Mouse (Mus musculus): ENCODE results near the gene Id3. TPM values are rescaled to one million over a fixed set of nuclear protein-coding genes. Genes with fewer than 3 reads are reported as not detected.
"Not testable (repeated sequence)": the region's sequence is repeated elsewhere in the genome, so short reads cannot be mapped to it uniquely, and the experiment has no call there.

The Id3 gene
- polyA plus RNA-seq (2014; fragmentation: Nextera tagmentation; extraction: Ambion mirVana), result 117 and 118 TPM in 2 replicates

- peak; percentile 91 for DNase-seq (ENCODE audit: low spot score)
- H3K4me1 ChIP-seq (ENCODE audit: control insufficient read depth, insufficient read depth, low read length), result peaks cover 37% of the 10 kb centered on the region
- H3K4me2 ChIP-seq (ENCODE audit: low read length), result peak within 1 kb of the TSS; percentile 89
- H3K36me3 ChIP-seq (ENCODE audit: control insufficient read depth, insufficient read depth, low read length), result no peaks in the 10 kb centered on the region
- peak within 1 kb of the TSS; percentile 50 for H3K4me3 ChIP-seq (ENCODE audit: low read depth, low read length)
- ATAC-seq, result peak; percentile 80
- peak within 1 kb of the TSS; percentile 52; the same call in 1 of the 2 replicates for H3K27ac ChIP-seq (ENCODE audit: low read depth, low read length)
- under 1% methylated on average over 39 of the region's 39 CpGs for WGBS
- peak within 1 kb of the TSS; percentile 71 for H3K9ac ChIP-seq (ENCODE audit: low read length)
- no peaks in the 10 kb centered on the region for H3K9me3 ChIP-seq (replicated peaks; ENCODE audit: control insufficient read depth, low read length)
- H3K27me3 ChIP-seq (replicated peaks; ENCODE audit: control insufficient read depth, insufficient read depth, low read length), result peaks cover 29% of the 10 kb centered on the region
These were observed at the start of gene Id3 for GRCm38 (mm10) chr4:136143193-136143976. Gene Id3 (plus strand): TSS chr4:136143497.

GRCm38 (mm10) chr4:136094519-136095219, 48.6 kb upstream of the Id3 start:
- Histone ChIP-seq H3K27me3 (replicated peaks; ENCODE audit: control insufficient read depth, insufficient read depth, low read length) (no peaks in the 10 kb centered on the region), H3K9me3 (replicated peaks; ENCODE audit: control insufficient read depth, low read length) (0 out of 2 replicates have a peak, but pooled peaks cover 2% of the 10 kb centered on the region), H3K4me3 (ENCODE audit: low read depth, low read length) (no peak overlapping the region), H3K4me1 (ENCODE audit: control insufficient read depth, insufficient read depth, low read length) (no peaks in the 10 kb centered on the region; the same call in 1 of the 2 replicates), H3K4me2 (ENCODE audit: low read length) (no peak overlapping the region), H3K27ac (ENCODE audit: low read depth, low read length) (no peak overlapping the region), H3K36me3 (ENCODE audit: control insufficient read depth, insufficient read depth, low read length) (no peaks in the 10 kb centered on the region), H3K9ac (ENCODE audit: low read length) (no peak overlapping the region)
- DNase-seq (ENCODE audit: low spot score) (no peak), ATAC-seq (no peak)
- whole genome bisulfite sequencing, result 77% methylated on average over 18 of the region's 18 CpGs

- Histone ChIP-seq H3K4me3 (ENCODE audit: low read depth, low read length) (no peak overlapping the region), H3K4me2 (ENCODE audit: low read length) (no peak overlapping the region), H3K36me3 (ENCODE audit: control insufficient read depth, insufficient read depth, low read length) (no peaks in the 10 kb centered on the region), H3K27ac (ENCODE audit: low read depth, low read length) (no peak overlapping the region), H3K9ac (ENCODE audit: low read length) (no peak overlapping the region), H3K4me1 (ENCODE audit: control insufficient read depth, insufficient read depth, low read length) (no peaks in the 10 kb centered on the region; the same call in 1 of the 2 replicates), H3K9me3 (replicated peaks; ENCODE audit: control insufficient read depth, low read length) (0 out of 2 replicates have a peak, but pooled peaks cover 2% of the 10 kb centered on the region), H3K27me3 (replicated peaks; ENCODE audit: control insufficient read depth, insufficient read depth, low read length) (no peaks in the 10 kb centered on the region)
- WGBS, result 81% methylated on average over 9 of the region's 9 CpGs
- no peak for DNase-seq (ENCODE audit: low spot score)
- no peak for ATAC-seq
These were observed 47.7 kb upstream of the Id3 start for GRCm38 (mm10) chr4:136095490-136096105.

- H3K36me3 ChIP-seq (ENCODE audit: control insufficient read depth, insufficient read depth, low read length), result no peaks in the 10 kb centered on the region
- no peak for DNase-seq (ENCODE audit: low spot score)
- H3K27me3 ChIP-seq (replicated peaks; ENCODE audit: control insufficient read depth, insufficient read depth, low read length), result no peaks in the 10 kb centered on the region
- no peak overlapping the region for H3K4me2 ChIP-seq (ENCODE audit: low read length)
- H3K4me1 ChIP-seq (ENCODE audit: control insufficient read depth, insufficient read depth, low read length), result no peaks in the 10 kb centered on the region; the same call in 1 of the 2 replicates
- WGBS, result 66% methylated on average over 11 of the region's 11 CpGs
- ATAC-seq, result no peak
- no peak overlapping the region for H3K27ac ChIP-seq (ENCODE audit: low read depth, low read length)
- H3K9me3 ChIP-seq (replicated peaks; ENCODE audit: control insufficient read depth, low read length), result 0 out of 2 replicates have a peak, but pooled peaks cover 2% of the 10 kb centered on the region
- H3K9ac ChIP-seq (ENCODE audit: low read length), result no peak overlapping the region
- no peak overlapping the region for H3K4me3 ChIP-seq (ENCODE audit: low read depth, low read length)
These were observed 46.7 kb upstream of the Id3 start for GRCm38 (mm10) chr4:136096446-136097113.

- WGBS, result 94% methylated on average over 3 of the region's 3 CpGs
- H3K4me1 ChIP-seq (ENCODE audit: control insufficient read depth, insufficient read depth, low read length), result no peaks in the 10 kb centered on the region; the same call in 1 of the 2 replicates
- ATAC-seq (no peak), DNase-seq (ENCODE audit: low spot score) (no peak)
- no peaks in the 10 kb centered on the region for H3K36me3 ChIP-seq (ENCODE audit: control insufficient read depth, insufficient read depth, low read length)
- H3K4me2 ChIP-seq (ENCODE audit: low read length), result no peak overlapping the region
- no peaks in the 10 kb centered on the region for H3K9me3 ChIP-seq (replicated peaks; ENCODE audit: control insufficient read depth, low read length)
- no peak overlapping the region for H3K4me3 ChIP-seq (ENCODE audit: low read depth, low read length)
- H3K27ac ChIP-seq (ENCODE audit: low read depth, low read length), result no peak overlapping the region
- no peaks in the 10 kb centered on the region for H3K27me3 ChIP-seq (replicated peaks; ENCODE audit: control insufficient read depth, insufficient read depth, low read length)
- no peak overlapping the region for H3K9ac ChIP-seq (ENCODE audit: low read length)
These were observed 44.9 kb upstream of the Id3 start for GRCm38 (mm10) chr4:136098446-136098845.

GRCm38 (mm10) chr4:136100396-136101070, 42.8 kb upstream of the Id3 start:
- peaks cover 5% of the 10 kb centered on the region; the same call in 1 of the 2 replicates for H3K4me1 ChIP-seq (ENCODE audit: control insufficient read depth, insufficient read depth, low read length)
- H3K9me3 ChIP-seq (replicated peaks; ENCODE audit: control insufficient read depth, low read length), result no peaks in the 10 kb centered on the region
- H3K4me2 ChIP-seq (ENCODE audit: low read length), result no peak overlapping the region
- ATAC-seq, result no peak
- H3K9ac ChIP-seq (ENCODE audit: low read length), result no peak overlapping the region
- H3K4me3 ChIP-seq (ENCODE audit: low read depth, low read length), result no peak overlapping the region
- H3K27me3 ChIP-seq (replicated peaks; ENCODE audit: control insufficient read depth, insufficient read depth, low read length), result no peaks in the 10 kb centered on the region
- H3K27ac ChIP-seq (ENCODE audit: low read depth, low read length), result no peak overlapping the region
- 75% methylated on average over 12 of the region's 12 CpGs for WGBS
- H3K36me3 ChIP-seq (ENCODE audit: control insufficient read depth, insufficient read depth, low read length), result no peaks in the 10 kb centered on the region
- DNase-seq (ENCODE audit: low spot score), result no peak

- not testable (repeated sequence) for H3K4me1 ChIP-seq (ENCODE audit: control insufficient read depth, insufficient read depth, low read length); DNase-seq (ENCODE audit: low spot score); H3K9me3 ChIP-seq (replicated peaks; ENCODE audit: control insufficient read depth, low read length); H3K27me3 ChIP-seq (replicated peaks; ENCODE audit: control insufficient read depth, insufficient read depth, low read length); ATAC-seq; H3K4me2 ChIP-seq (ENCODE audit: low read length); H3K36me3 ChIP-seq (ENCODE audit: control insufficient read depth, insufficient read depth, low read length); H3K9ac ChIP-seq (ENCODE audit: low read length); H3K4me3 ChIP-seq (ENCODE audit: low read depth, low read length); H3K27ac ChIP-seq (ENCODE audit: low read depth, low read length)
- WGBS, result 86% methylated on average over 4 of the region's 4 CpGs
These were observed 41.5 kb upstream of the Id3 start for GRCm38 (mm10) chr4:136101753-136102152.
